Mouse (Mus musculus) CH12.LX (cell line): ENCODE data around the gene Stk32b. TPM values are rescaled to one million over a fixed set of nuclear protein-coding genes. Genes with fewer than 3 reads are reported as not detected.

Experiments used
- DNase-seq: peaks from one replicate; pipeline ENCODE4 v3.0.0-alpha.2; 2013; ENCODE audit errors: extremely low read depth
- H3K27ac ChIP-seq: 2 replicates; pipeline ENCODE4 v1.5.1; 2012; ENCODE audit warnings: low read depth, mild to moderate bottlenecking, control low read depth, moderate library complexity; ENCODE audit not compliant: insufficient read depth
- H3K27me3 ChIP-seq: replicated peaks from 2 replicates; pipeline ENCODE3; 2012; ENCODE audit warnings: inconsistent platforms
- H3K36me3 ChIP-seq, 2 experiments: replicated peaks in 1 of 2; 2 replicates each; pipeline versions ENCODE3 to v1.6.1; 2012; ENCODE audit warnings: inconsistent platforms in 1 of 2, low read length in 1 of 2, mild to moderate bottlenecking in 1 of 2, mixed read lengths in 1 of 2, moderate library complexity in 1 of 2; ENCODE audit not compliant: control insufficient read depth in 1 of 2, insufficient read depth in 1 of 2
- H3K4me1 ChIP-seq, 2 experiments: 2 replicates each; pipeline ENCODE4 v1.6.1; 2012; ENCODE audit warnings: inconsistent platforms in 1 of 2, moderate library complexity in 1 of 2; ENCODE audit not compliant: insufficient read depth in 2 of 2, control insufficient read depth in 1 of 2
- H3K4me2 ChIP-seq: 2 replicates; pipeline ENCODE4 v1.6.1; 2012; ENCODE audit warnings: low read depth, mild to moderate bottlenecking, control low read depth; ENCODE audit not compliant: poor library complexity, insufficient read depth, severe bottlenecking
- H3K4me3 ChIP-seq, 3 experiments: fragments of 150-350 bp in 1 of 3; sonication (generic) in 1 of 3; replicated peaks in 1 of 3; 2 replicates each; pipeline versions ENCODE3 to v1.5.1; 2011 to 2012; ENCODE audit warnings: low read depth in 2 of 3, low read length in 2 of 3, mild to moderate bottlenecking in 2 of 3, moderate library complexity in 2 of 3, control low read depth in 1 of 3, improper control_type of control experiment in 1 of 3, inconsistent platforms in 1 of 3, mixed read lengths in 1 of 3; ENCODE audit not compliant: poor library complexity in 1 of 3
- H3K79me2 ChIP-seq: replicated peaks from 2 replicates; pipeline ENCODE4 v1.6.1; 2012; ENCODE audit warnings: mild to moderate bottlenecking, moderate library complexity; ENCODE audit not compliant: control insufficient read depth, poor library complexity, insufficient read depth, severe bottlenecking; ENCODE audit errors: extremely low read depth
- H3K9ac ChIP-seq: 2 replicates; pipeline ENCODE4 v1.6.1; 2012; ENCODE audit warnings: low read depth, mild to moderate bottlenecking, control low read depth, moderate library complexity; ENCODE audit not compliant: insufficient read depth
- H3K9me3 ChIP-seq: replicated peaks from 2 replicates; pipeline ENCODE3; 2012; ENCODE audit warnings: low read length, inconsistent platforms, mixed read lengths
- BHLHE40 ChIP-seq: IDR thresholded peaks from 2 replicates; pipeline ENCODE4 v1.6.1; 2011; ENCODE audit warnings: mild to moderate bottlenecking, low read depth, low read length, improper control_type of control experiment
- ELF1 ChIP-seq: IDR thresholded peaks from 2 replicates; pipeline ENCODE4 v1.6.1; 2014; ENCODE audit warnings: low read depth, mild to moderate bottlenecking, inconsistent platforms, low read length, improper control_type of control experiment
- EP300 ChIP-seq: IDR thresholded peaks from 2 replicates; pipeline ENCODE4 v1.6.1; 2011; ENCODE audit warnings: low read length, improper control_type of control experiment
- HCFC1 ChIP-seq: IDR thresholded peaks from 2 replicates; pipeline ENCODE4 v1.6.1; 2012; ENCODE audit warnings: low read depth, mild to moderate bottlenecking, inconsistent platforms, low read length, improper control_type of control experiment
- IRF4 ChIP-seq: IDR thresholded peaks from 2 replicates; pipeline ENCODE4 v1.6.1; 2014; ENCODE audit warnings: low read depth, mild to moderate bottlenecking, inconsistent platforms, low read length, improper control_type of control experiment
- KAT2A ChIP-seq: IDR thresholded peaks from 2 replicates; pipeline ENCODE4 v1.6.1; 2012; ENCODE audit warnings: low read length, improper control_type of control experiment, inconsistent platforms; ENCODE audit not compliant: insufficient replicate concordance
- MAZ ChIP-seq: IDR thresholded peaks from 2 replicates; pipeline ENCODE4 v1.6.1; 2012; ENCODE audit warnings: low read depth, mild to moderate bottlenecking, inconsistent platforms, low read length, improper control_type of control experiment, moderate library complexity
- MEF2A ChIP-seq: IDR thresholded peaks from 2 replicates; pipeline ENCODE4 v1.6.1; 2014; ENCODE audit warnings: low read depth, mild to moderate bottlenecking, inconsistent platforms, low read length, improper control_type of control experiment, borderline replicate concordance
- MYC ChIP-seq: IDR thresholded peaks from 2 replicates; pipeline ENCODE4 v1.6.1; 2011; ENCODE audit warnings: low read depth, mild to moderate bottlenecking, improper control_type of control experiment, low read length
- NELFE ChIP-seq: IDR thresholded peaks from 2 replicates; pipeline ENCODE4 v1.6.1; 2011; ENCODE audit warnings: low read depth, low read length, improper control_type of control experiment
- RCOR1 ChIP-seq: conservative IDR thresholded peaks from 2 replicates; pipeline ENCODE4 v1.6.1; 2012; ENCODE audit warnings: low read depth, mild to moderate bottlenecking, inconsistent platforms, low read length, improper control_type of control experiment
- SIN3A ChIP-seq: IDR thresholded peaks from 2 replicates; pipeline ENCODE4 v1.6.1; 2012; ENCODE audit warnings: low read length, improper control_type of control experiment, inconsistent platforms
- SMC3 ChIP-seq: IDR thresholded peaks from 2 replicates; pipeline ENCODE4 v1.6.1; 2011; ENCODE audit warnings: low read depth, low read length, improper control_type of control experiment
- TBP ChIP-seq: conservative IDR thresholded peaks from 2 replicates; pipeline ENCODE4 v1.6.1; 2011; ENCODE audit warnings: low read depth, low read length, improper control_type of control experiment
- TCF12 ChIP-seq: IDR thresholded peaks from 2 replicates; pipeline ENCODE4 v1.6.1; 2014; ENCODE audit warnings: low read depth, mild to moderate bottlenecking, inconsistent platforms, low read length, improper control_type of control experiment
- UBTF ChIP-seq: IDR thresholded peaks from 2 replicates; pipeline ENCODE4 v1.6.1; 2012; ENCODE audit warnings: low read depth, mild to moderate bottlenecking, inconsistent platforms, low read length, improper control_type of control experiment, moderate library complexity
- ZC3H11A ChIP-seq: IDR thresholded peaks from 2 replicates; pipeline ENCODE4 v1.6.1; 2012; ENCODE audit warnings: low read depth, mild to moderate bottlenecking, inconsistent platforms, low read length, improper control_type of control experiment
- ZKSCAN1 ChIP-seq: IDR thresholded peaks from 2 replicates; pipeline ENCODE4 v1.6.1; 2012; ENCODE audit warnings: low read depth, inconsistent platforms, low read length, improper control_type of control experiment, borderline replicate concordance
- ZMIZ1 ChIP-seq: IDR thresholded peaks from 2 replicates; pipeline ENCODE4 v1.6.1; 2012; ENCODE audit warnings: low read depth, mild to moderate bottlenecking, inconsistent platforms, low read length, improper control_type of control experiment
- dilution Hi-C: fragments of 300-500 bp; cut with MboI; formaldehyde crosslinking; loops from 2 replicates; pipeline ENCODE4 v1.14.3; 2020; ENCODE audit warnings: low sequenced_read_pairs; ENCODE audit not compliant: extremely low pct_unique_long_range_greater_than_20kb, extremely low pct_ligation_motif_present
- in situ Hi-C: fragments of 300-500 bp; cut with MboI; formaldehyde crosslinking; loops from 3 replicates; pipeline ENCODE4 v1.14.3; 2019; ENCODE audit warnings: low sequenced_read_pairs, low pct_ligation_motif_present, low pct_unique_long_range_greater_than_20kb, mixed read lengths
- polyA plus RNA-seq: library from polyadenylated mRNA; unstranded; fragments of >175 nt; gene quantifications from 2 replicates; pipeline ENCODE4 v1.2.1, GENCODE M21; 2012; ENCODE audit warnings: low read depth; ENCODE audit not compliant: insufficient read length
- total RNA-seq, 2 experiments: library from RNA; depleted of rRNA; stranded (reverse); fragments of 300-350 nt in 1 of 2; fragments of >200 nt in 1 of 2; gene quantifications; 2 replicates each; pipeline ENCODE4 v1.2.3; 2012 to 2014

The Stk32b gene
- total and polyA plus RNA-seq, 3 experiments = not detected

GRCm38 (mm10) chr5:37655208-37655607, 61.8 kb downstream of the Stk32b start:
- H3K79me2 ChIP-seq = no peaks in the 10 kb centered on the region
- in situ Hi-C loops = no loop called here
- H3K36me3 ChIP-seq = no peaks in the 10 kb centered on the region
- no peak overlapping the region for H3K4me3 ChIP-seq
- no peaks in the 10 kb centered on the region for H3K9me3 ChIP-seq
- dilution Hi-C loops = no loop called here
- H3K4me1 ChIP-seq = no peaks in the 10 kb centered on the region
- no peak for DNase-seq
- no peak overlapping the region for H3K4me2 ChIP-seq
- peaks cover 74% of the 10 kb centered on the region for H3K27me3 ChIP-seq
- no peak overlapping the region for H3K27ac ChIP-seq
- H3K9ac ChIP-seq = no peak overlapping the region
- TF ChIP-seq TBP (no peak), ZC3H11A (no peak), EP300 (no peak), MAZ (no peak), BHLHE40 (no peak), RCOR1 (no peak), MYC (no peak), ZMIZ1 (no peak), ZKSCAN1 (no peak), SIN3A (no peak), ELF1 (no peak), NELFE (no peak), IRF4 (no peak), TCF12 (no peak), HCFC1 (no peak), UBTF (no peak), KAT2A (no peak)
- TF ChIP-seq, all 38 proteins: peak for 0

GRCm38 (mm10) chr5:37650681-37651211, 66.2 kb downstream of the Stk32b start:
- Histone ChIP-seq H3K27me3 (peaks cover 66% of the 10 kb centered on the region), H3K4me2 (no peak overlapping the region), H3K4me1 (no peaks in the 10 kb centered on the region), H3K27ac (no peak overlapping the region), H3K9me3 (peaks cover 3% of the 10 kb centered on the region), H3K79me2 (no peaks in the 10 kb centered on the region), H3K4me3 (no peak overlapping the region), H3K36me3 (no peaks in the 10 kb centered on the region), H3K9ac (no peak overlapping the region)
- TF ChIP-seq MEF2A (no peak), SMC3 (no peak), RCOR1 (no peak)
- dilution Hi-C loops (no loop called here), in situ Hi-C loops (no loop called here)
- no peak for DNase-seq
